Mouse (Mus musculus) forebrain, embryonic 14.5 days (tissue): Measurements from ENCODE around the gene Rassf7. TPM values are rescaled to one million over a fixed set of nuclear protein-coding genes. Genes with fewer than 3 reads are reported as not detected.

ENCODE experiments used
- ATAC-seq: fragments of 200-750 bp; cut with Nextera tagmentation; 2 replicates; pipeline ENCODE4 v1.8.0; 2017; ENCODE audit warnings: mild to moderate bottlenecking, moderate library complexity
- DNase-seq: peaks from one replicate; pipeline ENCODE4 v3.0.0-alpha.2; 2015; ENCODE audit warnings: low spot score
- H3K27ac ChIP-seq: fragments of 300-500 bp; sonication (generic); 2 replicates; pipeline ENCODE4 v1.5.1; 2014; ENCODE audit warnings: low read depth, mild to moderate bottlenecking, control low read depth, low read length, moderate library complexity
- H3K27me3 ChIP-seq: fragments of 300-500 bp; sonication (generic); replicated peaks from 2 replicates; pipeline ENCODE4 v1.6.1; 2014; ENCODE audit warnings: low read length, control low read depth, mixed read lengths; ENCODE audit not compliant: control insufficient read depth, insufficient read depth
- H3K36me3 ChIP-seq: fragments of 300-500 bp; sonication (generic); 2 replicates; pipeline ENCODE4 v1.6.1; 2014; ENCODE audit warnings: low read length, control low read depth; ENCODE audit not compliant: control insufficient read depth, insufficient read depth
- H3K4me1 ChIP-seq: fragments of 300-500 bp; sonication (generic); 2 replicates; pipeline ENCODE4 v1.6.1; 2014; ENCODE audit warnings: antibody characterized with exemption, low read length, control low read depth; ENCODE audit not compliant: control insufficient read depth, insufficient read depth
- H3K4me2 ChIP-seq: fragments of 300-500 bp; sonication (generic); 2 replicates; pipeline ENCODE4 v1.6.1; 2014; ENCODE audit warnings: mild to moderate bottlenecking, control low read depth, low read length
- H3K4me3 ChIP-seq: fragments of 300-500 bp; sonication (generic); 2 replicates; pipeline ENCODE4 v1.5.1; 2014; ENCODE audit warnings: low read depth, low read length, control low read depth
- H3K9ac ChIP-seq: fragments of 300-500 bp; sonication (generic); 2 replicates; pipeline ENCODE4 v1.6.1; 2014; ENCODE audit warnings: mild to moderate bottlenecking, low read length, control low read depth, moderate library complexity
- H3K9me3 ChIP-seq: fragments of 300-500 bp; sonication (generic); replicated peaks from 2 replicates; pipeline ENCODE4 v1.6.1; 2016; ENCODE audit warnings: low read length, control low read depth, mixed read lengths; ENCODE audit not compliant: control insufficient read depth
- WGBS: fragments of 180-500 bp; shearing (Covaris S2); extraction: QIAGEN DNeasy Blood & Tissue Kit; methylation state at CpG from one replicate; pipeline ENCODE4 v1.1.7; 2014; 5-methylcytosine and 5-hydroxymethylcytosine counted together
- polyA plus RNA-seq: library from polyadenylated mRNA; unstranded; fragments of >200 nt; fragmentation: Nextera tagmentation; extraction: Ambion mirVana; gene quantifications from 2 replicates; pipeline ENCODE4 v1.2.1, GENCODE M21; 2014

The Rassf7 gene
- polyA plus RNA-seq, 1 experiment from 2014 or later = 23.7 TPM

- ATAC-seq (no peak), DNase-seq (no peak)
- no peak overlapping the region for H3K27ac ChIP-seq
- no peaks in the 10 kb centered on the region for H3K9me3 ChIP-seq
- H3K9ac ChIP-seq = no peak overlapping the region
- peaks cover 18% of the 10 kb centered on the region for H3K4me1 ChIP-seq
- no peaks in the 10 kb centered on the region for H3K27me3 ChIP-seq
- 83% methylated on average over 3 of the region's 3 CpGs for WGBS
- H3K36me3 ChIP-seq = peaks cover 7% of the 10 kb centered on the region; the same call in 1 of the 2 replicates
- no peak overlapping the region for H3K4me3 ChIP-seq
- H3K4me2 ChIP-seq = no peak overlapping the region
These were observed 2.5 kb downstream of the Rassf7 start for GRCm38 (mm10) chr7:141218141-141218540.

- Histone ChIP-seq H3K9ac (no peak overlapping the region), H3K9me3 (no peaks in the 10 kb centered on the region), H3K36me3 (peaks cover 7% of the 10 kb centered on the region; the same call in 1 of the 2 replicates), H3K4me1 (peaks cover 18% of the 10 kb centered on the region), H3K27ac (no peak overlapping the region), H3K4me2 (no peak overlapping the region), H3K27me3 (no peaks in the 10 kb centered on the region), H3K4me3 (no peak overlapping the region)
- ATAC-seq (no peak), DNase-seq (no peak)
- 94% methylated on average over 5 of the region's 5 CpGs for WGBS
These were observed 3.0 kb downstream of the Rassf7 start for GRCm38 (mm10) chr7:141218557-141219133.

- DNase-seq (no peak), ATAC-seq (no peak)
- H3K9me3 ChIP-seq = no peaks in the 10 kb centered on the region
- H3K27ac ChIP-seq = no peak overlapping the region
- H3K4me1 ChIP-seq = peaks cover 18% of the 10 kb centered on the region
- H3K27me3 ChIP-seq = no peaks in the 10 kb centered on the region
- 100% methylated on average over 1 of the region's 1 CpGs for WGBS
- peaks cover 7% of the 10 kb centered on the region; the same call in 1 of the 2 replicates for H3K36me3 ChIP-seq
- H3K4me2 ChIP-seq = no peak overlapping the region
- no peak overlapping the region for H3K4me3 ChIP-seq
- no peak overlapping the region for H3K9ac ChIP-seq
These were observed 4.0 kb downstream of the Rassf7 start for GRCm38 (mm10) chr7:141219558-141220099.

GRCm38 (mm10) chr7:141220377-141220776, 4.7 kb downstream of the Rassf7 start:
- no peak overlapping the region for H3K4me2 ChIP-seq
- H3K36me3 ChIP-seq = peaks cover 7% of the 10 kb centered on the region; the same call in 1 of the 2 replicates
- peaks cover 13% of the 10 kb centered on the region for H3K4me1 ChIP-seq
- H3K4me3 ChIP-seq = no peak overlapping the region
- H3K27ac ChIP-seq = no peak overlapping the region; the same call in 1 of the 2 replicates
- WGBS = 76% methylated on average over 1 of the region's 1 CpGs
- no peaks in the 10 kb centered on the region for H3K27me3 ChIP-seq
- H3K9me3 ChIP-seq = no peaks in the 10 kb centered on the region
- DNase-seq (no peak), ATAC-seq (no peak)
- no peak overlapping the region for H3K9ac ChIP-seq

GRCm38 (mm10) chr7:141221249-141222125, 5.8 kb downstream of the Rassf7 start:
- H3K4me2 ChIP-seq = peak overlapping the region; percentile 72
- no peaks in the 10 kb centered on the region for H3K27me3 ChIP-seq
- DNase-seq (peak; percentile 98), ATAC-seq (peak; percentile 98)
- peak overlapping the region; percentile 65 for H3K27ac ChIP-seq
- H3K4me1 ChIP-seq = peaks cover 9% of the 10 kb centered on the region
- H3K9ac ChIP-seq = peak overlapping the region; percentile 59
- peaks cover 7% of the 10 kb centered on the region; the same call in 1 of the 2 replicates for H3K36me3 ChIP-seq
- no peaks in the 10 kb centered on the region for H3K9me3 ChIP-seq
- peak overlapping the region; percentile 40 for H3K4me3 ChIP-seq
- 4% methylated on average over 43 of the region's 44 CpGs for WGBS

GRCm38 (mm10) chr7:141222126-141222467, 6.4 kb downstream of the Rassf7 start:
- WGBS = 9% methylated on average over 8 of the region's 8 CpGs
- H3K27ac ChIP-seq = peak overlapping the region; percentile 65

GRCm38 (mm10) chr7:141222696-141223215, 7.1 kb downstream of the Rassf7 start:
- Histone ChIP-seq H3K4me1 (peaks cover 7% of the 10 kb centered on the region), H3K9me3 (no peaks in the 10 kb centered on the region), H3K4me2 (no peak overlapping the region; the same call in 1 of the 2 replicates), H3K27ac (peak overlapping the region; percentile 65; the same call in 1 of the 2 replicates), H3K9ac (no peak overlapping the region), H3K4me3 (no peak overlapping the region), H3K27me3 (no peaks in the 10 kb centered on the region), H3K36me3 (peaks cover 7% of the 10 kb centered on the region; the same call in 1 of the 2 replicates)
- DNase-seq (no peak), ATAC-seq (no peak)
- 88% methylated on average over 4 of the region's 4 CpGs for WGBS

More at GRCm38 (mm10) chr7:141222126-141222467, 6.4 kb downstream of the Rassf7 start:
- peaks cover 7% of the 10 kb centered on the region; the same call in 1 of the 2 replicates for H3K36me3 ChIP-seq
- H3K27me3 ChIP-seq = no peaks in the 10 kb centered on the region
- peak overlapping the region; percentile 40 for H3K4me3 ChIP-seq
- H3K4me1 ChIP-seq = peaks cover 7% of the 10 kb centered on the region
- no peak for ATAC-seq
- DNase-seq = no peak
- peak overlapping the region; percentile 72 for H3K4me2 ChIP-seq
- H3K9me3 ChIP-seq = no peaks in the 10 kb centered on the region
- peak overlapping the region; percentile 59 for H3K9ac ChIP-seq

GRCm38 (mm10) chr7:141226535-141226934, 10.9 kb downstream of the Rassf7 start:
- no peak overlapping the region for H3K4me2 ChIP-seq
- H3K9ac ChIP-seq = no peak overlapping the region
- H3K27me3 ChIP-seq = no peaks in the 10 kb centered on the region
- no peak overlapping the region for H3K4me3 ChIP-seq
- peaks cover 18% of the 10 kb centered on the region for H3K4me1 ChIP-seq
- WGBS = 81% methylated on average over 6 of the region's 6 CpGs
- DNase-seq (no peak), ATAC-seq (no peak)
- H3K27ac ChIP-seq = no peak overlapping the region
- no peaks in the 10 kb centered on the region for H3K9me3 ChIP-seq
- H3K36me3 ChIP-seq = peaks cover 13% of the 10 kb centered on the region
